Mouse (Mus musculus) lung, embryonic 14.5 days (tissue): ENCODE data around the gene Cyp46a1. TPM values are rescaled to one million over a fixed set of nuclear protein-coding genes. Genes with fewer than 3 reads are reported as not detected.

ENCODE experiments used
- ATAC-seq: fragments of 200-750 bp; cut with Nextera tagmentation; 2 replicates; pipeline ENCODE4 v1.8.0; 2017; ENCODE audit warnings: mild to moderate bottlenecking, moderate TSS enrichment, moderate library complexity; ENCODE audit not compliant: insufficient read depth
- DNase-seq: peaks from one replicate; pipeline ENCODE4 v3.0.0-alpha.2; 2015
- H3K27ac ChIP-seq: fragments of 300-500 bp; sonication (generic); 2 replicates; pipeline ENCODE4 v1.5.1; 2014; ENCODE audit warnings: low read depth, mild to moderate bottlenecking, moderate library complexity
- H3K27me3 ChIP-seq: fragments of 300-500 bp; sonication (generic); 2 replicates; pipeline ENCODE4 v1.6.1; 2014; ENCODE audit warnings: low read length, control low read depth; ENCODE audit not compliant: insufficient read depth
- H3K36me3 ChIP-seq: fragments of 300-500 bp; sonication (generic); 2 replicates; pipeline ENCODE4 v1.6.1; 2014; ENCODE audit warnings: control low read depth; ENCODE audit not compliant: insufficient read depth
- H3K4me1 ChIP-seq: fragments of 300-500 bp; sonication (generic); 2 replicates; pipeline ENCODE4 v1.6.1; 2014; ENCODE audit warnings: antibody characterized with exemption, control low read depth; ENCODE audit not compliant: insufficient read depth
- H3K4me2 ChIP-seq: fragments of 300-500 bp; sonication (generic); 2 replicates; pipeline ENCODE4 v1.6.1; 2014; ENCODE audit warnings: mild to moderate bottlenecking
- H3K4me3 ChIP-seq: fragments of 300-500 bp; sonication (generic); 2 replicates; pipeline ENCODE4 v1.5.1; 2014; ENCODE audit warnings: low read depth, low read length
- H3K9ac ChIP-seq: fragments of 300-500 bp; sonication (generic); 2 replicates; pipeline ENCODE4 v1.6.1; 2014
- H3K9me3 ChIP-seq: fragments of 300-500 bp; sonication (generic); 2 replicates; pipeline ENCODE4 v1.6.1; 2016; ENCODE audit warnings: low read depth, low read length, control low read depth
- CTCF ChIP-seq: IDR thresholded peaks from 2 replicates; pipeline ENCODE4 v1.5.1; 2016; ENCODE audit warnings: antibody characterized with exemption, low read depth
- WGBS: fragments of 180-500 bp; shearing (Covaris S2); extraction: QIAGEN DNeasy Blood & Tissue Kit; methylation state at CpG from one replicate; pipeline ENCODE4 v1.1.7; 2014; 5-methylcytosine and 5-hydroxymethylcytosine counted together
- polyA plus RNA-seq: library from polyadenylated mRNA; unstranded; fragments of >200 nt; fragmentation: Nextera tagmentation; extraction: Ambion mirVana; gene quantifications from 2 replicates; pipeline ENCODE4 v1.2.1, GENCODE M21; 2014

The Cyp46a1 gene
- 3.9 and 4.4 TPM in 2 replicates for polyA plus RNA-seq

- Histone ChIP-seq H3K4me3 (peak within 1 kb of the TSS; percentile 66), H3K36me3 (no peaks in the 10 kb centered on the region), H3K9me3 (no peaks in the 10 kb centered on the region), H3K27me3 (peaks cover 25% of the 10 kb centered on the region), H3K9ac (peak within 1 kb of the TSS; percentile 54), H3K27ac (peak within 1 kb of the TSS; percentile 7; the same call in 1 of the 2 replicates), H3K4me1 (peaks cover 6% of the 10 kb centered on the region), H3K4me2 (peak within 1 kb of the TSS; percentile 100)
- peak; percentile 88 for ATAC-seq
- WGBS, result under 1% methylated on average over 31 of the region's 56 CpGs
- peak; percentile 100 for DNase-seq
- peak; percentile 25; the same call in 1 of the 2 replicates for TF ChIP-seq CTCF
These were observed at the start of gene Cyp46a1 for GRCm38 (mm10) chr12:108333895-108334445. Cyp46a1 (plus strand) TSS chr12:108334381.

DNA sequence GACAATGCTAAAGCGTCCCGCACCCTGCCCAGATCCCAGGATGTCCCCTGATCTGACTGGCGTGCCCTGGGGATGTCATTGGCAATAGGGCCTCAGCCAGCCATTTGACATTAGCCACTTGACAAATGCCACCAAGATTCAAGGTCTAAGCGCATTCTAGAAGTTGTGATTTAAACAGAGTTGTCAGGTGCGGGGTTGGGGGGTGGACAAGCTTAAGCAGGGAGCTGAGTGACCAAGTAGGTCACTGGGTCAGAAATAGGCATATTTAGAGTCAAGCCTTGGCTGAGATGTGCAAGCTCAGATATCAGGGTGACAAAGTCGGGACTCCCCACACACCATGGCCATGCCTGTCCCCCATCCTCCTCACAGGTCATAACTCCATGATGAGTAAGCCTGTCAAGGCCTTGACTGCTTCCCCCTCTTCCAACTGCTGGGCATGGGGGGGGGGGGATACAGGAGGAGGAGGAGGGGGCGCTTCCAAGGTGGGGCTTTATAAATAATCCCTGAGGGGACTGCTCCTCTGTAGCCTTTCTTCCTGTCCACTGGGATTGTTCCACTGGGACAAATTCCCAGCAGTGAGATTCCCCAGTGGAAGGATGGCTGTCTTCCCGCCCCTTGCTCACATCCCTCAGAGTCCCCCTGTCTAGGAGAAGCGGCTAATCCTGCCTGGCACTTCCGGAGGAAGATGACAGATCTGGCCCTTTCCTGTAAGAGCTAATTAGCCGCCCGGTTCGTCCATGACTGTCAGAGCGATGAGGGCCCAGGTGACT, 49.5 kb upstream of the Cyp46a1 start:
- WGBS, result 34% methylated on average over 13 of the region's 14 CpGs
- peak; percentile 55 for DNase-seq
- TF ChIP-seq CTCF, result no peak; the same call in 1 of the 2 replicates
- Histone ChIP-seq H3K4me3 (no peak overlapping the region), H3K4me2 (no peak overlapping the region), H3K9me3 (no peaks in the 10 kb centered on the region), H3K9ac (no peak overlapping the region), H3K4me1 (peaks cover 6% of the 10 kb centered on the region; the same call in 1 of the 2 replicates), H3K27ac (peak overlapping the region; percentile 25), H3K36me3 (no peaks in the 10 kb centered on the region), H3K27me3 (no peaks in the 10 kb centered on the region)
- peak; percentile 26; the same call in 1 of the 2 replicates for ATAC-seq

- H3K4me2 ChIP-seq, result peak overlapping the region; percentile 38
- H3K27me3 ChIP-seq, result no peaks in the 10 kb centered on the region
- 28% methylated on average over 11 of the region's 11 CpGs for WGBS
- H3K27ac ChIP-seq, result peak overlapping the region; percentile 56
- H3K9ac ChIP-seq, result no peak overlapping the region
- H3K4me3 ChIP-seq, result no peak overlapping the region
- peak; percentile 45 for DNase-seq
- peak; percentile 42; the same call in 1 of the 2 replicates for ATAC-seq
- H3K4me1 ChIP-seq, result peaks cover 6% of the 10 kb centered on the region; the same call in 1 of the 2 replicates
- H3K9me3 ChIP-seq, result no peaks in the 10 kb centered on the region
- no peaks in the 10 kb centered on the region for H3K36me3 ChIP-seq
- no peak; the same call in 1 of the 2 replicates for TF ChIP-seq CTCF
These were observed 48.8 kb upstream of the Cyp46a1 start for GRCm38 (mm10) chr12:108285225-108286011.

DNA sequence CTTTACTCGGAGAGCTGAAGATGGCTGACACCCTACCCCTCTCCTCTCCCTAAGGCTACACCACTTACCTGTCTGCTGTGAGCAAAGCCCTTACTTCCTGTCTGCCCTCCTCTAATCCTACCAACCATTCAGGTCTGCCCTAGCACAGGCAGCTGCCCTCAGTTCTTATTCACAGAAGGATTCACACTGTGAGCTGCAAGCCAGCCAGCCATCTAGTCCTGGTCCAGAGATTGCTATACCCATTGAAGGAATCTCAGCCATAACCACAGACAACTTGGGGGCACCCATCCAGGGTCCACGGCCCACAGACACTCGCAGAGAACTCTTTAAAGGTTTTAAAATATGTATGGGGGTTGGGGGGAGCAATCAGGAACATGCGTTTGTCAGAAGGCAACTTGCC, 47.8 kb upstream of the Cyp46a1 start:
- TF ChIP-seq CTCF, result no peak
- Histone ChIP-seq H3K4me1 (peaks cover 6% of the 10 kb centered on the region; the same call in 1 of the 2 replicates), H3K27me3 (no peaks in the 10 kb centered on the region), H3K9ac (no peak overlapping the region), H3K9me3 (no peaks in the 10 kb centered on the region), H3K27ac (peak overlapping the region; percentile 42; the same call in 1 of the 2 replicates), H3K36me3 (no peaks in the 10 kb centered on the region), H3K4me2 (no peak overlapping the region), H3K4me3 (no peak overlapping the region)
- 70% methylated on average over 4 of the region's 4 CpGs for WGBS
- DNase-seq, result no peak
- no peak for ATAC-seq

DNA sequence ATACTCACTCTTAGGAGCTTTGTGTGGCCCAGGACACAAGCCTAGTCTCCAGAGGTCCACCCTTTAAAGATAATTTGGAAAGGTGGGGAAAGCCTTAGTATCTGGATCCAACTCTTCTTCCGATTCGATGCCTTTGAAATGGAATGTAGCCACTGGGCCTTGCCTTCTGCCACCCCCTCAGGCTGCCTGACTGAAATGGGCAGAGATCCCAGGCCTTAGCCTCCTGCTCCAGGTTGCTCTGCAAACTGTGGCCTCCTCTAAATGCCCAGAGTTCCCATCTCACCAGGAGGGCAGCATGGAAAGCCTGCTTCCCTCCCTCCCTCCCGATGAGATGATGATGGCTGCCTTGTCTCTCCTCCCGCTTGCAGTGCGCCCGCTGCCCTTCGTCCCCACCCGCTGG, 47.2 kb upstream of the Cyp46a1 start:
- no peak for DNase-seq
- no peaks in the 10 kb centered on the region for H3K36me3 ChIP-seq
- no peak for TF ChIP-seq CTCF
- H3K27me3 ChIP-seq, result no peaks in the 10 kb centered on the region
- H3K4me2 ChIP-seq, result no peak overlapping the region
- WGBS, result 92% methylated on average over 8 of the region's 8 CpGs
- no peaks in the 10 kb centered on the region for H3K9me3 ChIP-seq
- no peak overlapping the region for H3K4me3 ChIP-seq
- no peak overlapping the region for H3K9ac ChIP-seq
- ATAC-seq, result no peak
- no peak overlapping the region for H3K27ac ChIP-seq
- H3K4me1 ChIP-seq, result peaks cover 6% of the 10 kb centered on the region; the same call in 1 of the 2 replicates

DNA sequence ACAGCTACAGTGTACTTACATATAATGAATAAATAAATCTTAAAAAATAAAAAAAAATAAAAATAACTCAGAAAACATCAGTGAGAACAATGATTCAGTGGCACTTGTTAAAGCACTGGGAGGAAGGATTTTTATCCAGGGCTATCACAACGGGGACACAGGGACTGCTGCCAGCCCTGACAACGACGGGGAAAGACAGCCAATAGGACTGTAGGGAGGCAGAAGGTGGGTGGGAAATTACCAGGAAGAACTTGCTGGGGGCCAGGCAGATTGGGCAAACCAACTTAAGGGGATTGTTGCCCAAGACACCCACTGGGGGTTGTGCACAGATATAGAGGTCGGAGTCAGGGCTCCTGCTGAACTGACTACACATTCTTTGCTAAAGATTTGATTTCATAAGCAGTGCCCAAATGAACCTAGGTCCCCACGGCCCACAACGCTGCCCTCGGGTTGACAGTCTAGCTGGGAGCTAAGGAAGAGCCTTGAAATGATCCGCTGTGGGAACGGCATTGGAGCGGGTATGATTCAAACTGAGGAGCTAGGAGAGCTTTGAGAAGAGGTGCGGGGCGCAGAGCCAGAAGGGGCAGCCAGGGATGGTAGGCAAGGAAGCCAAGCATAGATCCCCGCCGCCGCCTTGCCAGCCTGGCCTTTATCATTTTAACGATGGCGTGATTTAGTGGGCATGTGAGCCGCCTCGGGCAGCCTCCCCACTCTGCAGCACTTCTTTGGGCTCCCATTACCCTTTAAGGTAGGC, 45.9 kb upstream of the Cyp46a1 start:
- DNase-seq, result no peak
- H3K9ac ChIP-seq, result no peak overlapping the region
- H3K36me3 ChIP-seq, result no peaks in the 10 kb centered on the region
- no peak overlapping the region for H3K27ac ChIP-seq
- no peak overlapping the region for H3K4me2 ChIP-seq
- no peak overlapping the region for H3K4me3 ChIP-seq
- H3K4me1 ChIP-seq, result peaks cover 6% of the 10 kb centered on the region; the same call in 1 of the 2 replicates
- H3K9me3 ChIP-seq, result no peaks in the 10 kb centered on the region
- ATAC-seq, result no peak
- WGBS, result 78% methylated on average over 19 of the region's 19 CpGs
- TF ChIP-seq CTCF, result no peak
- H3K27me3 ChIP-seq, result no peaks in the 10 kb centered on the region
